Mouse (Mus musculus) spleen, adult 2 months (tissue): ENCODE results near the gene Zfp831.

Source experiments
- CTCF ChIP-seq: fragments of 200-500 bp; IDR thresholded peaks from 2 replicates; pipeline ENCODE4 v1.5.1; 2011; ENCODE audit warnings: mild to moderate bottlenecking, inconsistent platforms; ENCODE audit not compliant: insufficient read depth, insufficient read length, insufficient replicate concordance; ENCODE audit errors: extremely low read depth
- POLR2A ChIP-seq: fragments of 200-500 bp; IDR thresholded peaks from 2 replicates; pipeline ENCODE4 v1.6.1; 2011; ENCODE audit warnings: low read depth, low read length, inconsistent platforms

GRCm38 (mm10) chr2:174598451-174598850, 44.9 kb upstream of the Zfp831 start:
- no peak for TF ChIP-seq CTCF
- no peak for TF ChIP-seq POLR2A
